Mouse (Mus musculus) megakaryocyte, embryonic 14.5 days (primary cell): ENCODE results near the gene Mslnl.

Source experiments
- FLI1 ChIP-seq: IDR thresholded peaks from 2 replicates; pipeline ENCODE4 v1.6.1; 2012; ENCODE audit warnings: low read length, inconsistent platforms, mixed read lengths
- GATA1 ChIP-seq: IDR thresholded peaks from 3 replicates; pipeline ENCODE4 v1.6.1; 2012; ENCODE audit warnings: mixed read lengths, low read length, inconsistent platforms, borderline replicate concordance

DNA sequence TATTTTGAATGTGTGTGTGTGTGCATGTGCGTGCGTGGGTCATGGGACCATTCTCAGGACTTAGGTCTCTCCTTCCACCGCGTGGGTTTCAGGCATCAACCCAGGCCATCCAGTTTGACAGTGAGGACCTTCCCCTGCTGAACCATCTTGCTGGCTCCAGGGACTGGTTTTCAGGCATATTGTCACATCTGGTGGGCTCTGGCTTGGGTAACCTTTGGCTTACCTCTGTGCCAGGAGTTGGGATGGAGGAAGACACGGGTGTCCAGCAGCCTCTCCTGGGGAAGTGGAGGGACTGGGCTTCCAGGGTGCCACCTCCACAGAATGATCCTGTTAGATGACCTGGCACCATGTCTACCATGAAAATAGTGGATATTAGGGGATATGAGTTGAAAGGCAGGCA is 42.1 kb downstream of the Mslnl start:
- no peak for TF ChIP-seq GATA1
- TF ChIP-seq FLI1, result no peak
